In genomic region chr4:119390369-119390768, GRCm38 (mm10) we compare ENCODE assay signal across 9 mouse cellular contexts. TPM values are rescaled to one million over a fixed set of nuclear protein-coding genes. Genes with fewer than 3 reads are reported as not detected.
DNase-seq lines count a peak whose midpoint lies in the region; ATAC-seq and TF ChIP-seq lines count a peak whose summit lies in the region.
"Had no signal": no experiment of that assay in that cellular context is flagged by ENCODE, and none has a peak within 500 bp of the region (broad histone marks: within the 10 kb centered on the region; RNA-seq: fewer than 3 reads in every experiment).

No protein-coding gene starts in this region.

- no peaks in the 10 kb centered on the region for H3K4me1 ChIP-seq in kidney, postnatal 0 days (replicated peaks; ENCODE audit: insufficient read depth, low read length)
- H3K4me1 ChIP-seq in kidney, embryonic 15.5 days: 0 out of 2 replicates have a peak, but pooled peaks cover 5% of the 10 kb centered on the region
- H3K4me1 ChIP-seq in liver, embryonic 14.5 days (replicated peaks; ENCODE audit: control insufficient read depth in 2 of 2, insufficient read depth in 2 of 2, low read length in 1 of 2): no peaks in the 10 kb centered on the region
- H3K4me1 ChIP-seq: midbrain, embryonic 12.5 days had no signal

- no peaks in the 10 kb centered on the region for H3K9me3 ChIP-seq in kidney, postnatal 0 days (replicated peaks; ENCODE audit: low read length)
- H3K9me3 ChIP-seq in kidney, embryonic 15.5 days (replicated peaks): 0 out of 2 replicates have a peak, but pooled peaks cover 4% of the 10 kb centered on the region
- no peaks in the 10 kb centered on the region for H3K9me3 ChIP-seq in liver, embryonic 14.5 days (ENCODE audit: control insufficient read depth, low read length)

- TF ChIP-seq EP300 in liver, embryonic 14.5 days (IDR thresholded peaks at IDR 0.05; ENCODE audit: low read depth): no peak

- H3K9ac ChIP-seq in kidney, postnatal 0 days (ENCODE audit: low read depth, low read length): no peak overlapping the region
- no peak overlapping the region for H3K9ac ChIP-seq in kidney, embryonic 15.5 days
- no peak overlapping the region for H3K9ac ChIP-seq in liver, embryonic 14.5 days (replicated peaks)
- H3K9ac ChIP-seq: midbrain, embryonic 12.5 days had no signal

- H3K4me2 ChIP-seq in kidney, postnatal 0 days (ENCODE audit: low read length): no peak overlapping the region
- H3K4me2 ChIP-seq in kidney, embryonic 15.5 days: no peak overlapping the region
- no peak overlapping the region for H3K4me2 ChIP-seq in liver, embryonic 14.5 days (ENCODE audit: low read depth)
- H3K4me2 ChIP-seq: midbrain, embryonic 12.5 days had no signal

- H3K27ac ChIP-seq in kidney, postnatal 0 days: no peak overlapping the region
- no peak overlapping the region for H3K27ac ChIP-seq in kidney, embryonic 15.5 days
- H3K27ac ChIP-seq in liver, embryonic 14.5 days: no peak overlapping the region
- H3K27ac ChIP-seq: midbrain, embryonic 12.5 days had no signal

- H3K36me3 ChIP-seq in kidney, postnatal 0 days (ENCODE audit: insufficient read depth, low read length): no peaks in the 10 kb centered on the region
- no peaks in the 10 kb centered on the region for H3K36me3 ChIP-seq in kidney, embryonic 15.5 days
- no peaks in the 10 kb centered on the region for H3K36me3 ChIP-seq in liver, embryonic 14.5 days (replicated peaks; ENCODE audit: control insufficient read depth, insufficient read depth, low read depth)

- TF ChIP-seq CTCF in kidney, postnatal 0 days (IDR thresholded peaks at IDR 0.05; ENCODE audit: low read depth): peak; percentile 65
- TF ChIP-seq CTCF in liver, embryonic 14.5 days (IDR thresholded peaks at IDR 0.05; ENCODE audit: low read depth): peak; percentile 84

- ATAC-seq in kidney, postnatal 0 days (replicated peaks; ENCODE audit: low FRiP score, low read depth): no peak
- no peak for ATAC-seq in kidney, embryonic 15.5 days (replicated peaks; ENCODE audit: low FRiP score)
- no peak for ATAC-seq in liver, embryonic 14.5 days (ENCODE audit: insufficient read depth)

- no peaks in the 10 kb centered on the region for H3K27me3 ChIP-seq in kidney, postnatal 0 days (ENCODE audit: insufficient read depth, low read length)
- no peaks in the 10 kb centered on the region for H3K27me3 ChIP-seq in kidney, embryonic 15.5 days
- H3K27me3 ChIP-seq in liver, embryonic 14.5 days (ENCODE audit: control insufficient read depth, insufficient read depth, low read length): no peaks in the 10 kb centered on the region
- H3K27me3 ChIP-seq: midbrain, embryonic 12.5 days had no signal

- no peak overlapping the region for H3K4me3 ChIP-seq in kidney, postnatal 0 days (replicated peaks; ENCODE audit: low read depth, low read length)
- no peak overlapping the region for H3K4me3 ChIP-seq in kidney, embryonic 15.5 days (replicated peaks)
- no peak overlapping the region for H3K4me3 ChIP-seq in liver, embryonic 14.5 days (ENCODE audit: insufficient read depth in 1 of 2, low read depth in 2 of 2, low read length in 2 of 2)
- H3K4me3 ChIP-seq: midbrain, embryonic 12.5 days had no signal

- DNase-seq in kidney, postnatal 0 days (ENCODE audit: low spot score): no peak
- peak; percentile 81 for DNase-seq in ES-CJ7 (ENCODE audit: low read depth, low spot score)
- DNase-seq in adrenal gland, postnatal 36 days: peak; percentile 20 to 40
- peak in 2 of 3 experiments; percentile 16 to 19 for DNase-seq in liver, embryonic 14.5 days (ENCODE audit: low read depth in 3 of 3, low spot score in 3 of 3)
- peak; percentile 57 for DNase-seq in thymus, postnatal 14 days
- no peak for DNase-seq in frontal cortex, postnatal 14 days (ENCODE audit: low spot score in 2 of 2)

- 95% methylated on average over 1 of the region's 1 CpGs for WGBS in kidney, postnatal 0 days
- WGBS in kidney, embryonic 15.5 days: 91% methylated on average over 1 of the region's 1 CpGs
- 79% methylated on average over 1 of the region's 1 CpGs for WGBS in liver, embryonic 14.5 days (ENCODE audit: insufficient replicate concordance)

RNA-seq across cellular contexts. Expression of gene Ccdc30, which starts 25.0 kb away (rescaled TPM):
- 6.6 and 7.6 TPM in 2 replicates for polyA plus RNA-seq in kidney, postnatal 0 days (2015; fragmentation: Nextera tagmentation; extraction: Ambion mirVana)
- 6.6 and 6.8 TPM in 2 replicates for polyA plus RNA-seq in kidney, embryonic 15.5 days (2015; fragmentation: Nextera tagmentation; extraction: Ambion mirVana)
- total RNA-seq in adrenal gland, postnatal 36 days (2021): 10 to 100 TPM; 14.5 to 16.9 TPM
- polyA plus RNA-seq in liver, embryonic 14.5 days (2012; rRNA removed): 0.15 and 0.41 TPM in 2 replicates
- 0.96 and 1.2 TPM in 2 replicates for polyA plus RNA-seq in liver, embryonic 14.5 days (2014; fragmentation: Nextera tagmentation; extraction: Ambion mirVana)

RNA-seq across cellular contexts. Expression of gene Ppcs, which starts 31.9 kb away (rescaled TPM):
- polyA plus RNA-seq in kidney, postnatal 0 days (2015; fragmentation: Nextera tagmentation; extraction: Ambion mirVana): 64.5 and 68.0 TPM in 2 replicates
- 41.6 and 44.1 TPM in 2 replicates for polyA plus RNA-seq in kidney, embryonic 15.5 days (2015; fragmentation: Nextera tagmentation; extraction: Ambion mirVana)
- total RNA-seq in adrenal gland, postnatal 36 days (2021): 10 to 100 TPM; 38.0 to 41.7 TPM
- polyA plus RNA-seq in liver, embryonic 14.5 days (2012; rRNA removed): 5.0 and 6.5 TPM in 2 replicates
- 14.4 and 15.5 TPM in 2 replicates for polyA plus RNA-seq in liver, embryonic 14.5 days (2014; fragmentation: Nextera tagmentation; extraction: Ambion mirVana)

RNA-seq across cellular contexts. Expression of gene Zmynd12, which starts 32.2 kb away (rescaled TPM):
- 1.6 and 1.7 TPM in 2 replicates for polyA plus RNA-seq in kidney, postnatal 0 days (2015; fragmentation: Nextera tagmentation; extraction: Ambion mirVana)
- polyA plus RNA-seq in kidney, embryonic 15.5 days (2015; fragmentation: Nextera tagmentation; extraction: Ambion mirVana): 0.44 and 0.51 TPM in 2 replicates
- total RNA-seq in adrenal gland, postnatal 36 days (2021): 1 to 10 TPM; 3.1 to 4.0 TPM
- polyA plus RNA-seq in liver, embryonic 14.5 days (2012; rRNA removed): 0.04 and 0.06 TPM in 2 replicates
- 0.15 TPM in 2 replicates for polyA plus RNA-seq in liver, embryonic 14.5 days (2014; fragmentation: Nextera tagmentation; extraction: Ambion mirVana)
- total RNA-seq: heart, adult 18-20 months had no signal

Comparison
In these comparisons a context has a peak if more than half of its experiments do, and no peak if none do; other contexts are left out.
1. DNase-seq: peak in ES-CJ7 (single experiment), adrenal gland, postnatal 36 days (2 of 2), liver, embryonic 14.5 days (2 of 3) and thymus, postnatal 14 days (single experiment); none in kidney, postnatal 0 days (single experiment) and frontal cortex, postnatal 14 days (0 of 2).